Mouse (Mus musculus) kidney, embryonic 16.5 days (tissue): ENCODE data around the gene Psmf1. TPM values are rescaled to one million over a fixed set of nuclear protein-coding genes. Genes with fewer than 3 reads are reported as not detected.

Experiments used
- ATAC-seq: fragments of 200-750 bp; cut with Nextera tagmentation; 2 replicates; pipeline ENCODE4 v1.8.0; 2017; ENCODE audit warnings: moderate TSS enrichment; ENCODE audit not compliant: low FRiP score, low TSS enrichment
- H3K27ac ChIP-seq: fragments of 300-500 bp; sonication (generic); 2 replicates; pipeline ENCODE4 v1.5.1; 2014; ENCODE audit warnings: low read length
- H3K27me3 ChIP-seq: fragments of 300-500 bp; sonication (generic); 2 replicates; pipeline ENCODE4 v1.6.1; 2014; ENCODE audit warnings: low read length, control low read depth, mixed read lengths; ENCODE audit not compliant: insufficient read depth
- H3K36me3 ChIP-seq: fragments of 300-500 bp; sonication (generic); 2 replicates; pipeline ENCODE4 v1.6.1; 2014; ENCODE audit warnings: low read length, control low read depth, mixed read lengths; ENCODE audit not compliant: insufficient read depth
- H3K4me1 ChIP-seq: fragments of 300-500 bp; sonication (generic); 2 replicates; pipeline ENCODE4 v1.6.1; 2014; ENCODE audit warnings: low read length, control low read depth, mixed read lengths; ENCODE audit not compliant: insufficient read depth
- H3K4me2 ChIP-seq: fragments of 300-500 bp; sonication (generic); replicated peaks from 2 replicates; pipeline ENCODE4 v1.6.1; 2014; ENCODE audit warnings: low read depth, low read length
- H3K4me3 ChIP-seq: fragments of 300-500 bp; sonication (generic); 2 replicates; pipeline ENCODE4 v1.5.1; 2014; ENCODE audit warnings: mild to moderate bottlenecking, low read length
- H3K9ac ChIP-seq: fragments of 300-500 bp; sonication (generic); replicated peaks from 2 replicates; pipeline ENCODE4 v1.6.1; 2014; ENCODE audit warnings: low read length
- H3K9me3 ChIP-seq: fragments of 300-500 bp; sonication (generic); 2 replicates; pipeline ENCODE4 v1.6.1; 2016; ENCODE audit warnings: low read length, control low read depth
- WGBS: fragments of 180-500 bp; shearing (Covaris S2); extraction: QIAGEN DNeasy Blood & Tissue Kit; methylation state at CpG from one replicate; pipeline ENCODE4 v1.1.7; 2014; 5-methylcytosine and 5-hydroxymethylcytosine counted together
- polyA plus RNA-seq: library from polyadenylated mRNA; unstranded; fragments of >200 nt; fragmentation: Nextera tagmentation; extraction: Ambion mirVana; gene quantifications from 2 replicates; pipeline ENCODE4 v1.2.1, GENCODE M21; 2015

The Psmf1 gene
- polyA plus RNA-seq, 1 experiment from 2014 or later, result 50.2 TPM

- H3K9me3 ChIP-seq, result no peaks in the 10 kb centered on the region
- peak within 1 kb of the TSS; percentile 66 for H3K9ac ChIP-seq
- WGBS, result 4% methylated on average over 25 of the region's 25 CpGs
- peak within 1 kb of the TSS; percentile 63 for H3K4me3 ChIP-seq
- peak; percentile 15; the same call in 1 of the 2 replicates for ATAC-seq
- H3K36me3 ChIP-seq, result no peaks in the 10 kb centered on the region
- peaks cover 7% of the 10 kb centered on the region for H3K4me1 ChIP-seq
- H3K27me3 ChIP-seq, result peaks cover 43% of the 10 kb centered on the region
- peak within 1 kb of the TSS; percentile 100 for H3K4me2 ChIP-seq
- H3K27ac ChIP-seq, result no peak within 1 kb of the TSS
Observed at GRCm38 (mm10) chr2:151701231-151702145, 42.5 kb downstream of the Psmf1 start, which contains the start of gene Tmem74b. Gene Tmem74b (plus strand): TSS chr2:151702008.

GRCm38 (mm10) chr2:151682976-151683375 is 61.0 kb downstream of the Psmf1 start:
- WGBS, result 85% methylated on average over 4 of the region's 4 CpGs
- H3K9ac ChIP-seq, result no peak overlapping the region
- no peaks in the 10 kb centered on the region for H3K27me3 ChIP-seq
- H3K4me2 ChIP-seq, result no peak overlapping the region
- H3K4me1 ChIP-seq, result no peaks in the 10 kb centered on the region
- no peaks in the 10 kb centered on the region for H3K9me3 ChIP-seq
- ATAC-seq, result no peak
- H3K27ac ChIP-seq, result no peak overlapping the region
- H3K36me3 ChIP-seq, result no peaks in the 10 kb centered on the region
- no peak overlapping the region for H3K4me3 ChIP-seq

GRCm38 (mm10) chr2:151682357-151682756 is 61.6 kb downstream of the Psmf1 start:
- ATAC-seq, result no peak
- H3K36me3 ChIP-seq, result no peaks in the 10 kb centered on the region
- H3K4me1 ChIP-seq, result no peaks in the 10 kb centered on the region
- H3K4me2 ChIP-seq, result no peak overlapping the region
- 52% methylated on average over 3 of the region's 3 CpGs for WGBS
- H3K9me3 ChIP-seq, result no peaks in the 10 kb centered on the region
- no peak overlapping the region for H3K9ac ChIP-seq
- H3K27me3 ChIP-seq, result no peaks in the 10 kb centered on the region
- H3K27ac ChIP-seq, result no peak overlapping the region
- no peak overlapping the region for H3K4me3 ChIP-seq

GRCm38 (mm10) chr2:151676234-151676633 is 67.8 kb downstream of the Psmf1 start:
- no peaks in the 10 kb centered on the region for H3K4me1 ChIP-seq
- WGBS, result 59% methylated on average over 2 of the region's 2 CpGs
- no peaks in the 10 kb centered on the region for H3K27me3 ChIP-seq
- no peaks in the 10 kb centered on the region for H3K36me3 ChIP-seq
- H3K9ac ChIP-seq, result no peak overlapping the region
- no peak overlapping the region for H3K4me3 ChIP-seq
- H3K4me2 ChIP-seq, result no peak overlapping the region
- H3K27ac ChIP-seq, result no peak overlapping the region
- no peaks in the 10 kb centered on the region for H3K9me3 ChIP-seq
- ATAC-seq, result no peak

- Histone ChIP-seq H3K36me3 (no peaks in the 10 kb centered on the region), H3K27me3 (peaks cover 6% of the 10 kb centered on the region), H3K4me3 (no peak overlapping the region), H3K4me1 (0 out of 2 replicates have a peak, but pooled peaks cover 3% of the 10 kb centered on the region), H3K4me2 (no peak overlapping the region), H3K9ac (no peak overlapping the region), H3K27ac (no peak overlapping the region), H3K9me3 (no peaks in the 10 kb centered on the region)
- no peak for ATAC-seq
- WGBS, result 67% methylated on average over 1 of the region's 1 CpGs
Observed at GRCm38 (mm10) chr2:151670968-151671329, 73.0 kb downstream of the Psmf1 start.

- Histone ChIP-seq H3K9ac (no peak overlapping the region), H3K36me3 (no peaks in the 10 kb centered on the region), H3K9me3 (no peaks in the 10 kb centered on the region), H3K4me2 (no peak overlapping the region), H3K27ac (no peak overlapping the region), H3K4me3 (no peak overlapping the region; the same call in 1 of the 2 replicates), H3K4me1 (0 out of 2 replicates have a peak, but pooled peaks cover 3% of the 10 kb centered on the region), H3K27me3 (peaks cover 6% of the 10 kb centered on the region)
- peak; percentile 73 for ATAC-seq
- 39% methylated on average over 48 of the region's 48 CpGs for WGBS
Observed at GRCm38 (mm10) chr2:151670026-151670967, 73.7 kb downstream of the Psmf1 start.

GRCm38 (mm10) chr2:151668433-151668832 is 75.6 kb downstream of the Psmf1 start, which contains the start of gene Rad21l:
Gene Rad21l (minus strand): TSS chr2:151668533.
- no peak for ATAC-seq
- 75% methylated on average over 3 of the region's 3 CpGs for WGBS
- 0 out of 2 replicates have a peak, but pooled peaks cover 3% of the 10 kb centered on the region for H3K4me1 ChIP-seq

More at GRCm38 (mm10) chr2:151668433-151668832, 75.6 kb downstream of the Psmf1 start, which contains the start of gene Rad21l:
- no peak within 1 kb of the TSS for H3K4me2 ChIP-seq
- no peak within 1 kb of the TSS for H3K27ac ChIP-seq
- peaks cover 6% of the 10 kb centered on the region for H3K27me3 ChIP-seq
- H3K9me3 ChIP-seq, result no peaks in the 10 kb centered on the region
- no peak within 1 kb of the TSS for H3K9ac ChIP-seq
- no peak within 1 kb of the TSS for H3K4me3 ChIP-seq
- no peaks in the 10 kb centered on the region for H3K36me3 ChIP-seq

Other genes starting within 250 kb of the Psmf1 start
- gene Fkbp1a, start 201.7 kb downstream of the Psmf1 start, polyA plus RNA-seq, result 723 and 752 TPM in 2 replicates
- gene Sdcbp2, start 171.6 kb downstream of the Psmf1 start, polyA plus RNA-seq, result 1.7 and 2.4 TPM in 2 replicates
- gene Snph, start 111.6 kb downstream of the Psmf1 start, polyA plus RNA-seq, result 0.44 and 0.63 TPM in 2 replicates
- not detected in 2 replicates for gene Rad21l, start 75.7 kb downstream of the Psmf1 start, polyA plus RNA-seq
- gene Tmem74b, start 42.2 kb downstream of the Psmf1 start, polyA plus RNA-seq, result 1.0 and 1.1 TPM in 2 replicates
- gene Rspo4, start 98.7 kb upstream of the Psmf1 start, polyA plus RNA-seq, result 0.09 TPM in 1 of 2 replicates, not detected in the other
- 2.8 and 3.0 TPM in 2 replicates for gene Angpt4, start 167.0 kb upstream of the Psmf1 start, polyA plus RNA-seq
- 32.1 and 34.9 TPM in 2 replicates for gene Fam110a, start 236.0 kb upstream of the Psmf1 start, polyA plus RNA-seq